Mouse (Mus musculus) embryonic fibroblast, embryonic 13.5 days (primary cell): ENCODE measurements around the gene Rdh16f1.

Experiments
- CTCF ChIP-seq: IDR thresholded peaks from 2 replicates; pipeline ENCODE4 v1.5.1; 2011; ENCODE audit warnings: mild to moderate bottlenecking, control low read depth, low read length, moderate library complexity, borderline replicate concordance; ENCODE audit not compliant: insufficient read depth
- POLR2A ChIP-seq: IDR thresholded peaks from 2 replicates; pipeline ENCODE4 v1.6.1; 2011; ENCODE audit warnings: low read depth, mild to moderate bottlenecking, control low read depth, low read length, moderate library complexity

DNA sequence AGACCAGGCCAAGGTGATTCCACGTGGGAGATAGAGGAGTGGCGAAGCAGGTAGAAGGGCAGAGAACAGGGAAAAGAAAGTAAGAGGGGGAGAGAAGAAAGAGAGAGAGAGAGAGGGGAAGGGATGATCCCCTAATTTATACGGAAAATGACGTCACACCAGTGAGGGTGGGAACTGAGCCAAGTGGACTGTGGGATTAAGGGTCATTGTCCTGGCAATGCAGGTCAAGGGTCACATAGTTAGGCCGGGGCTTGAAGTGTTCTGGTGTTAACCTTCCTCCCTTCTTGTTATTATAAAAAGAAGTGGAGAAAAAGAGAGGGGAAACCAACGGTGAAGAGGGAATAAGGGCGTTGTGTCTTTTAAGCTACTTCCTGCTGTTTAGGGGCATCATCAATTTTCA lies 44.8 kb downstream of the Rdh16f1 start:
- TF ChIP-seq CTCF = no peak
- TF ChIP-seq POLR2A = no peak
